Mouse (Mus musculus) erythroblast, embryonic 14.5 days (primary cell): ENCODE measurements around the gene Olfr99. TPM values are rescaled to one million over a fixed set of nuclear protein-coding genes. Genes with fewer than 3 reads are reported as not detected.
"Not testable (repeated sequence)": the region's sequence is repeated elsewhere in the genome, so short reads cannot be mapped to it uniquely, and the experiment has no call there.

ENCODE experiments used
- H3K27me3 ChIP-seq: 2 replicates; pipeline ENCODE4 v1.6.1; 2012; ENCODE audit warnings: inconsistent platforms; ENCODE audit not compliant: control insufficient read depth
- H3K36me3 ChIP-seq: 2 replicates; pipeline ENCODE4 v1.6.1; 2012; ENCODE audit warnings: mild to moderate bottlenecking, inconsistent platforms; ENCODE audit not compliant: control insufficient read depth
- H3K4me1 ChIP-seq: 2 replicates; pipeline ENCODE4 v1.6.1; 2012; ENCODE audit warnings: inconsistent platforms; ENCODE audit not compliant: control insufficient read depth
- H3K4me3 ChIP-seq: replicated peaks from 2 replicates; pipeline ENCODE3; 2012; ENCODE audit warnings: moderate library complexity, mild to moderate bottlenecking, inconsistent platforms
- H3K9me3 ChIP-seq: 2 replicates; pipeline ENCODE4 v1.6.1; 2012; ENCODE audit warnings: low read length, inconsistent platforms, mixed read lengths; ENCODE audit not compliant: control insufficient read depth
- GATA1 ChIP-seq: IDR thresholded peaks from 2 replicates; pipeline ENCODE4 v1.6.1; 2012; ENCODE audit warnings: low read length, inconsistent platforms, mixed read lengths
- TAL1 ChIP-seq: IDR thresholded peaks from 3 replicates; pipeline ENCODE4 v1.6.1; 2012; ENCODE audit warnings: low read length, inconsistent platforms, mixed read lengths
- polyA plus RNA-seq: library from polyadenylated mRNA; stranded (reverse); fragments of >175 nt; gene quantifications from 2 replicates; pipeline ENCODE4 v1.2.3, GENCODE M21; 2012

The Olfr99 gene
- polyA plus RNA-seq, 1 experiment = not detected

DNA sequence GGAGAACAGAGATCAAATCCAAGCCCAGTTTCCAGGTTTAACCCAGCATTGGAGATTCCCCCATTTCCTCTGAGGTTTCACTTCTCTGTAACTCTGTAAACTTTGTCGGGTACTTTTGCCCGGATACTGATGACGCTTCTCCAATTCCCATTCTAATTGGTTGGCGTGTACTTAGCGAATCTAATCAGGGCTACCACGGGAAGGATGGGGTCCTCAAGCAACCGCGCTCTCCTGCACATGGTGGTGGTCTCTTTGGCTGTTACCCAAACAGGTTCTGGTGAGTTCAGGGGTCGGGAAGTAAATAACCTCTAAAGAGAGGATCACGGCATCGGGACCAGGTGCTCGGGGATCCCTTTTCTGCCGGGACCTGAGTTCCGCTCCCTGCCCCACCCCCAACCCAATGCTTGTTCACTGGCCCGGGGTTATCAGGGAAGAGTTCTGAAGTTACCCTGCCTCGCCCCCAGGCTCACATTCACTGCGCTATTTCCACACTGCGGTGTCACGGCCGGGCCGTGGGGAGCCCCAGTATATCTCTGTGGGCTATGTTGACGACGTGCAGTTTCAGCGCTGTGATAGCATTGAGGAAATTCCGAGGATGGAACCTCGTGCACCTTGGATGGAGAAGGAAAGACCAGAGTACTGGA is 13.1 kb downstream of the Olfr99 start, which contains the start of gene H2-M3:
Gene H2-M3, plus strand, starts transcription at position 163 of the 644 bp plus-strand sequence.
- H3K4me1 ChIP-seq = peaks cover 12% of the 10 kb centered on the region
- H3K4me3 ChIP-seq = peak within 1 kb of the TSS; percentile 60
- no peaks in the 10 kb centered on the region for H3K27me3 ChIP-seq
- no peak for TF ChIP-seq TAL1
- no peaks in the 10 kb centered on the region for H3K9me3 ChIP-seq
- no peaks in the 10 kb centered on the region for H3K36me3 ChIP-seq

- Histone ChIP-seq H3K9me3 (no peaks in the 10 kb centered on the region), H3K36me3 (no peaks in the 10 kb centered on the region), H3K27me3 (no peaks in the 10 kb centered on the region), H3K4me1 (no peaks in the 10 kb centered on the region), H3K4me3 (no peak within 1 kb of the TSS)
- TF ChIP-seq GATA1 (no peak), TAL1 (no peak)
Observed at GRCm38 (mm10) chr17:37263626-37264025, 19.6 kb downstream of the Olfr99 start, which contains the start of gene Olfr98. Olfr98 (minus strand) TSS chr17:37263749.

GRCm38 (mm10) chr17:37250544-37250943 is 32.7 kb downstream of the Olfr99 start:
- no peaks in the 10 kb centered on the region for H3K4me1 ChIP-seq

DNA sequence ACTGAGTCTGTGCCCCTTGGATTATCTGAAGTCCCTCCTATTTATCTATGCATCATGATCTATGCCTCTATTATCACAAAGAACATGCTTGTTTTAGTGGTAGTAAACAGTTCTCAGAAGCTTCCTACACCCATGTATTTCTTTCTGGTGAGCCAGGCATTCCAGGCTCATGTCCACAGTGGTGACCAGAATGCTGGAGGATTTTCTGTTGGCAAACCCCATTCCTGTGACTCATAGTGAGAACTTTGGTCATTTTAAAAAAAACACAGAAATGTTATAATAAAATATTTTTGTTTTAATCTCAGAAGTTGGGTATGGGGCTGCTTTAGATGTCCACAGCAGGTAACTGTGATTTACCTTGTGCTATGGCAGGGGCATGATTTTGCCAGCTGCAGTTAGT is 33.8 kb downstream of the Olfr99 start:
- no peak for TF ChIP-seq TAL1
- TF ChIP-seq GATA1 = no peak
- Histone ChIP-seq H3K36me3 (no peaks in the 10 kb centered on the region), H3K4me1 (no peaks in the 10 kb centered on the region), H3K4me3 (no peak overlapping the region), H3K27me3 (no peaks in the 10 kb centered on the region), H3K9me3 (no peaks in the 10 kb centered on the region)

More at GRCm38 (mm10) chr17:37250544-37250943, 32.7 kb downstream of the Olfr99 start:
- TF ChIP-seq TAL1 = no peak
- TF ChIP-seq GATA1 = no peak
- no peaks in the 10 kb centered on the region for H3K27me3 ChIP-seq
- no peaks in the 10 kb centered on the region for H3K36me3 ChIP-seq
- no peak overlapping the region for H3K4me3 ChIP-seq
- no peaks in the 10 kb centered on the region for H3K9me3 ChIP-seq

- H3K4me1 ChIP-seq = no peaks in the 10 kb centered on the region
- H3K27me3 ChIP-seq = no peaks in the 10 kb centered on the region
- TF ChIP-seq TAL1 (no peak), GATA1 (no peak)
- no peak overlapping the region for H3K4me3 ChIP-seq
- H3K36me3 ChIP-seq = no peaks in the 10 kb centered on the region
- no peaks in the 10 kb centered on the region for H3K9me3 ChIP-seq
Observed at GRCm38 (mm10) chr17:37246715-37247114, 36.5 kb downstream of the Olfr99 start.

DNA sequence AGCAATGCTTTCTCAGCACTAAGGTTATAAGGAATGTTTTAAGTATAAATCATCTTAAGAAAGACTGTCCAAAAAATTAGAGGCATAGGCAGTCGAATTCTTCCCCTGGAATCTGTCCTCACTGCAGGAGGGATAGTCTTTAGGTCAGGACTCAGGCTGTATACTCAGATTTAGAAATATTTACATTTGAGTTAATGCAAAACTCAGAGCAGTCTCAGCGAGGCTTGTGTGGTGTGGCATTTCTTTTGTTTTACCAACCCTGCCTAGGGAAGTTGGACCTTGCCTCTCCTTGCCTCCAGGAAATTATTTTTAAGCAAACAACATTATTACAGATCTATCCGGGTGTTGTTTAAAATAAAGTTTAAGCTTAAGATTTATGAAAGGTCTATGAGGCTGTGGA is 41.1 kb downstream of the Olfr99 start:
- Histone ChIP-seq H3K4me3 (no peak overlapping the region), H3K9me3 (peaks cover 11% of the 10 kb centered on the region), H3K27me3 (no peaks in the 10 kb centered on the region), H3K36me3 (no peaks in the 10 kb centered on the region), H3K4me1 (no peaks in the 10 kb centered on the region)
- TF ChIP-seq GATA1 (no peak), TAL1 (no peak)

- H3K36me3 ChIP-seq, H3K27me3 ChIP-seq, H3K4me3 ChIP-seq, H3K4me1 ChIP-seq: not testable (repeated sequence)
- H3K9me3 ChIP-seq = peaks cover 11% of the 10 kb centered on the region
Observed at GRCm38 (mm10) chr17:37237230-37237629, 46.0 kb downstream of the Olfr99 start, which contains the start of gene Olfr97. Olfr97 (minus strand) TSS chr17:37237330.

Other genes with a start within 250 kb of the Olfr99 start
- gene Gabbr1, start 237.5 kb downstream of the Olfr99 start, polyA plus RNA-seq = 0.08 TPM in 1 of 2 replicates, not detected in the other
- gene Olfr90, start 195.0 kb downstream of the Olfr99 start, polyA plus RNA-seq = not detected in 2 replicates
- 0.04 TPM in 1 of 2 replicates, not detected in the other for gene Olfr91, start 185.2 kb downstream of the Olfr99 start, polyA plus RNA-seq
- gene Olfr92, start 163.4 kb downstream of the Olfr99 start, polyA plus RNA-seq = not detected in 2 replicates
- not detected in 2 replicates for gene Olfr93, start 122.0 kb downstream of the Olfr99 start, polyA plus RNA-seq
- not detected in 2 replicates for gene Ubd, start 89.6 kb downstream of the Olfr99 start, polyA plus RNA-seq
- not detected in 2 replicates for gene Olfr94, start 82.5 kb downstream of the Olfr99 start, polyA plus RNA-seq
- not detected in 2 replicates for gene Olfr95, start 70.3 kb downstream of the Olfr99 start, polyA plus RNA-seq
- not detected in 2 replicates for gene Olfr96, start 63.3 kb downstream of the Olfr99 start, polyA plus RNA-seq
- gene Olfr97, start 46.1 kb downstream of the Olfr99 start, polyA plus RNA-seq = not detected in 2 replicates
- gene Olfr98, start 19.7 kb downstream of the Olfr99 start, polyA plus RNA-seq = 0.06 TPM in 1 of 2 replicates, not detected in the other
- gene H2-M3, start 13.2 kb downstream of the Olfr99 start, polyA plus RNA-seq = not detected in 2 replicates
- gene Olfr101, start 20.9 kb upstream of the Olfr99 start, polyA plus RNA-seq = 0.02 TPM in 1 of 2 replicates, not detected in the other
- not detected in 2 replicates for gene Olfr102, start 33.6 kb upstream of the Olfr99 start, polyA plus RNA-seq
- gene Olfr103, start 56.2 kb upstream of the Olfr99 start, polyA plus RNA-seq = not detected in 2 replicates
- not detected in 2 replicates for gene Olfr104-ps, start 76.1 kb upstream of the Olfr99 start, polyA plus RNA-seq
- gene Olfr105-ps, start 95.6 kb upstream of the Olfr99 start, polyA plus RNA-seq = not detected in 2 replicates
- not detected in 2 replicates for gene Olfr106-ps, start 106.9 kb upstream of the Olfr99 start, polyA plus RNA-seq
- gene Olfr107, start 115.8 kb upstream of the Olfr99 start, polyA plus RNA-seq = not detected in 2 replicates
- not detected in 2 replicates for gene Olfr108, start 162.0 kb upstream of the Olfr99 start, polyA plus RNA-seq
- not detected in 2 replicates for gene Olfr109, start 175.5 kb upstream of the Olfr99 start, polyA plus RNA-seq
- not detected in 2 replicates for gene H2-M2, start 200.1 kb upstream of the Olfr99 start, polyA plus RNA-seq
- gene Olfr110, start 209.0 kb upstream of the Olfr99 start, polyA plus RNA-seq = 0.02 TPM in 1 of 2 replicates, not detected in the other
- gene Olfr111, start 224.6 kb upstream of the Olfr99 start, polyA plus RNA-seq = not detected in 2 replicates